Mouse (Mus musculus): Measurements from ENCODE around the gene 4930470P17Rik. TPM values are rescaled to one million over a fixed set of nuclear protein-coding genes. Genes with fewer than 3 reads are reported as not detected.
"Not testable (repeated sequence)": the region's sequence is repeated elsewhere in the genome, so short reads cannot be mapped to it uniquely, and the experiment has no call there.

The 4930470P17Rik gene
- polyA plus RNA-seq, 1 experiment from 2014 or later, result not detected

- 95% methylated on average over 2 of the region's 2 CpGs for WGBS
- no peak; the same call in 1 of the 2 replicates for ATAC-seq
These were observed 31.3 kb upstream of the 4930470P17Rik start for GRCm38 (mm10) chr2:170632998-170633622.

DNA sequence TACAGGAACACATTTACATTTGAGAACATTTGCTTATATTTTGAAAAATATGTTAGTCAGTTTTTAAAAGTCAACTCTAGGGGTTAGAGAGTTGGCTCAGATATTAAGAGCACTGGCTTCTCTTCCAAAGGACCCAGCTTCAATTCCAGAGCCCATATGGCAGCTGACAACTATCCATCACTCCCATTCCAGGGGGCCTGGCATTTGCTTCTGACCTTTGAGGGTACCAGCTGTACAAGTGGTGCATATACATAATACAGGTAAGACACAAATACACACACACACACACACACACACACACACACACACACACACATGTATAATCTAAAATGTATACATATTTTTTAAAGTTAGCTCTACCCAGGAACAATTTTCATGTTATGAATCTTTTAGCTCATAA lies 30.6 kb upstream of the 4930470P17Rik start:
- Histone ChIP-seq H3K4me1 (replicated peaks; ENCODE audit: control insufficient read depth, insufficient read depth, low read length) (no peaks in the 10 kb centered on the region), H3K4me3 (ENCODE audit: low read depth, low read length) (no peak overlapping the region), H3K27me3 (replicated peaks; ENCODE audit: control insufficient read depth, insufficient read depth, low read length) (no peaks in the 10 kb centered on the region), H3K27ac (ENCODE audit: low read depth, low read length) (no peak overlapping the region), H3K36me3 (ENCODE audit: control insufficient read depth, insufficient read depth) (no peaks in the 10 kb centered on the region), H3K4me2 (replicated peaks; ENCODE audit: low read depth) (no peak overlapping the region), H3K9me3 (ENCODE audit: control insufficient read depth) (0 out of 2 replicates have a peak, but pooled peaks cover 2% of the 10 kb centered on the region), H3K9ac (ENCODE audit: low read depth, low read length) (no peak overlapping the region)
- ATAC-seq, result no peak
- TF ChIP-seq CTCF (IDR thresholded peaks at IDR 0.05; ENCODE audit: low read depth), result no peak

More at GRCm38 (mm10) chr2:170632998-170633622, 31.3 kb upstream of the 4930470P17Rik start:
- 0 out of 2 replicates have a peak, but pooled peaks cover 2% of the 10 kb centered on the region for H3K9me3 ChIP-seq (ENCODE audit: control insufficient read depth)
- no peaks in the 10 kb centered on the region for H3K36me3 ChIP-seq (ENCODE audit: control insufficient read depth, insufficient read depth)
- no peak overlapping the region for H3K27ac ChIP-seq (ENCODE audit: low read depth, low read length)
- H3K4me1 ChIP-seq (replicated peaks; ENCODE audit: control insufficient read depth, insufficient read depth, low read length), result no peaks in the 10 kb centered on the region
- H3K9ac ChIP-seq (ENCODE audit: low read depth, low read length), result no peak overlapping the region
- H3K27me3 ChIP-seq (replicated peaks; ENCODE audit: control insufficient read depth, insufficient read depth, low read length), result no peaks in the 10 kb centered on the region
- no peak overlapping the region for H3K4me2 ChIP-seq (replicated peaks; ENCODE audit: low read depth)
- no peak for TF ChIP-seq CTCF (IDR thresholded peaks at IDR 0.05; ENCODE audit: low read depth)
- no peak overlapping the region for H3K4me3 ChIP-seq (ENCODE audit: low read depth, low read length)

GRCm38 (mm10) chr2:170631375-170631774 lies 29.6 kb upstream of the 4930470P17Rik start:
- no peaks in the 10 kb centered on the region for H3K4me1 ChIP-seq (replicated peaks; ENCODE audit: control insufficient read depth, insufficient read depth, low read length)
- H3K9me3 ChIP-seq (ENCODE audit: control insufficient read depth), result 0 out of 2 replicates have a peak, but pooled peaks cover 2% of the 10 kb centered on the region
- H3K27ac ChIP-seq (ENCODE audit: low read depth, low read length), result no peak overlapping the region
- no peak overlapping the region for H3K9ac ChIP-seq (ENCODE audit: low read depth, low read length)
- H3K36me3 ChIP-seq (ENCODE audit: control insufficient read depth, insufficient read depth), result no peaks in the 10 kb centered on the region
- WGBS, result 92% methylated on average over 1 of the region's 1 CpGs
- no peaks in the 10 kb centered on the region for H3K27me3 ChIP-seq (replicated peaks; ENCODE audit: control insufficient read depth, insufficient read depth, low read length)
- no peak for ATAC-seq
- H3K4me2 ChIP-seq (replicated peaks; ENCODE audit: low read depth), result no peak overlapping the region
- H3K4me3 ChIP-seq (ENCODE audit: low read depth, low read length), result no peak overlapping the region
- TF ChIP-seq CTCF (IDR thresholded peaks at IDR 0.05; ENCODE audit: low read depth), result no peak; the same call in 1 of the 2 replicates

DNA sequence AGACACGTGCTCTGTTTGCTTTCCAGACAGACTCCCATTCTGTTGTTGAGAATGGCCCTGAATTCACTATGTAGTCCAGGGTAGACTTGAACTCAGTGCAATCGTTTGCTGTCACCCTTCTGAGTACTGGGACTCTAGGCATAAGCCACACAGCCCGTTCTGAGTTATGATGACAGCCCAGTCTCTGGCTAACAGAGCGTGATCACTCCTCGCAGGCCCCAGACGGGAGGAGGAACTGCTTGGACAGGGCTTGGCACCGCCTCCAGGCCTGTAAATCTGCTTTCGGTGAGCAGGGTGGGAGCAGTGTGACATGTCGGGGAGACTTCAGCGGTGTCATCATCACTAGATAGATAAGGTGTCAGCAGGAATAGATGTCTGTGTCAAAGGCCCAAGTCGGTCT lies 28.7 kb upstream of the 4930470P17Rik start:
- WGBS, result 89% methylated on average over 11 of the region's 11 CpGs
- Histone ChIP-seq H3K27ac (ENCODE audit: low read depth, low read length) (no peak overlapping the region), H3K4me2 (replicated peaks; ENCODE audit: low read depth) (no peak overlapping the region), H3K9ac (ENCODE audit: low read depth, low read length) (no peak overlapping the region), H3K9me3 (ENCODE audit: control insufficient read depth) (0 out of 2 replicates have a peak, but pooled peaks cover 2% of the 10 kb centered on the region), H3K4me3 (ENCODE audit: low read depth, low read length) (no peak overlapping the region), H3K27me3 (replicated peaks; ENCODE audit: control insufficient read depth, insufficient read depth, low read length) (no peaks in the 10 kb centered on the region), H3K36me3 (ENCODE audit: control insufficient read depth, insufficient read depth) (no peaks in the 10 kb centered on the region), H3K4me1 (replicated peaks; ENCODE audit: control insufficient read depth, insufficient read depth, low read length) (no peaks in the 10 kb centered on the region)
- TF ChIP-seq CTCF (IDR thresholded peaks at IDR 0.05; ENCODE audit: low read depth), result no peak
- ATAC-seq, result no peak

GRCm38 (mm10) chr2:170627991-170628390 lies 26.2 kb upstream of the 4930470P17Rik start:
- not testable (repeated sequence) for ATAC-seq
- 80% methylated on average over 11 of the region's 11 CpGs for WGBS

GRCm38 (mm10) chr2:170624201-170624880 lies 22.5 kb upstream of the 4930470P17Rik start:
- not testable (repeated sequence) for H3K4me1 ChIP-seq (replicated peaks; ENCODE audit: control insufficient read depth, insufficient read depth, low read length); H3K27me3 ChIP-seq (replicated peaks; ENCODE audit: control insufficient read depth, insufficient read depth, low read length); H3K4me3 ChIP-seq (ENCODE audit: low read depth, low read length); H3K9me3 ChIP-seq (ENCODE audit: control insufficient read depth); H3K36me3 ChIP-seq (ENCODE audit: control insufficient read depth, insufficient read depth); H3K9ac ChIP-seq (ENCODE audit: low read depth, low read length); H3K27ac ChIP-seq (ENCODE audit: low read depth, low read length); H3K4me2 ChIP-seq (replicated peaks; ENCODE audit: low read depth); ATAC-seq
- WGBS, result 50% methylated on average over 1 of the region's 1 CpGs

More at GRCm38 (mm10) chr2:170627991-170628390, 26.2 kb upstream of the 4930470P17Rik start:
- H3K4me2 ChIP-seq (replicated peaks; ENCODE audit: low read depth); H3K27ac ChIP-seq (ENCODE audit: low read depth, low read length); H3K36me3 ChIP-seq (ENCODE audit: control insufficient read depth, insufficient read depth); H3K9me3 ChIP-seq (ENCODE audit: control insufficient read depth); H3K9ac ChIP-seq (ENCODE audit: low read depth, low read length); H3K4me1 ChIP-seq (replicated peaks; ENCODE audit: control insufficient read depth, insufficient read depth, low read length); H3K27me3 ChIP-seq (replicated peaks; ENCODE audit: control insufficient read depth, insufficient read depth, low read length); H3K4me3 ChIP-seq (ENCODE audit: low read depth, low read length): not testable (repeated sequence)
